Mouse (Mus musculus) bone marrow, adult 2 months (tissue): ENCODE measurements around the gene Exoc4. TPM values are rescaled to one million over a fixed set of nuclear protein-coding genes. Genes with fewer than 3 reads are reported as not detected.

Experiments
- H3K27ac ChIP-seq: fragments of 200-500 bp; 2 replicates; pipeline ENCODE4 v1.5.1; 2012; ENCODE audit warnings: low read depth, mild to moderate bottlenecking, control low read depth, inconsistent platforms, low read length; ENCODE audit not compliant: control insufficient read depth, poor library complexity, insufficient read depth
- H3K4me1 ChIP-seq: fragments of 200-500 bp; 2 replicates; pipeline ENCODE4 v1.6.1; 2011; ENCODE audit warnings: low read length; ENCODE audit not compliant: control insufficient read depth, insufficient read depth
- H3K4me3 ChIP-seq: fragments of 200-500 bp; replicated peaks from 2 replicates; pipeline ENCODE3; 2011; ENCODE audit warnings: mild to moderate bottlenecking, low read depth, low read length, control low read depth; ENCODE audit not compliant: control insufficient read depth
- CTCF ChIP-seq: fragments of 200-500 bp; IDR thresholded peaks from 2 replicates; pipeline ENCODE4 v1.5.1; 2011; ENCODE audit warnings: low read length, control low read depth; ENCODE audit not compliant: control insufficient read depth, insufficient read depth
- POLR2A ChIP-seq: fragments of 200-500 bp; IDR thresholded peaks from 2 replicates; pipeline ENCODE4 v1.6.1; 2011; ENCODE audit warnings: low read depth, mild to moderate bottlenecking, control low read depth, low read length, borderline replicate concordance; ENCODE audit not compliant: control insufficient read depth
- WGBS: fragments of 180-500 bp; shearing (Covaris S2); methylation state at CpG from one replicate; pipeline ENCODE4 v1.1.7; 2018; 5-methylcytosine and 5-hydroxymethylcytosine counted together
- polyA plus RNA-seq: library from polyadenylated mRNA; stranded (reverse); fragments of >200 nt; gene quantifications from 2 replicates; pipeline ENCODE4 v1.2.4, GENCODE M21; 2011; ENCODE audit warnings: low replicate concordance; ENCODE audit not compliant: missing spikeins, insufficient read depth, insufficient read length

Gene Exoc4
- polyA plus RNA-seq, 1 experiment = 13.7 TPM

DNA sequence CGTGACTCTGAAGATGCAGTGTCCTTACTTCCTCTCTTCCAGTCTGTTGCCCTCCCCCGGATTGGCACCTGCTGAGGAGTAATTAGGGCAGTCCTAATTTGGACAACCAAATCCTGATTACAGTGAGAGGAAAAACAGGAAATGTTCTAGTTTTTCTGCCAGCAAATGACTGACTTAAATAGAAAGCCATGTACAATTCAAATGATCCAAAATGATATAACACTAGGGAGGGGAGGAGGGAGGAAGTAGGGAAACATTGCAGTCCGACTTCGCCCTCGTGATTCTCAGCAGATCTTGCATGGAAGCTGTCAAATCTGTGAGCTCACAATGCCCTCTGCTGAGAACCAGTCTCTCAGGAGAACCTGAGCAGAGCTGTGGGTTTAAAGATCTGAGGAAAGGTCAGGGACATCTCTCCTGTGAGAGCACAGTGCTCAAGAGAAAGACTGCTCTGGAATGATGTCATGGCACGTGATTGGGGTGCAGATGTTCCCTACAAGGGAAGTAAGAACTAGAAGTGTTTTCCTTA is 575.0 kb downstream of the Exoc4 start:
- TF ChIP-seq CTCF (no peak), POLR2A (no peak)
- Histone ChIP-seq H3K4me3 (no peak overlapping the region), H3K27ac (no peak overlapping the region), H3K4me1 (no peaks in the 10 kb centered on the region)
- 59% methylated on average over 6 of the region's 6 CpGs for WGBS

DNA sequence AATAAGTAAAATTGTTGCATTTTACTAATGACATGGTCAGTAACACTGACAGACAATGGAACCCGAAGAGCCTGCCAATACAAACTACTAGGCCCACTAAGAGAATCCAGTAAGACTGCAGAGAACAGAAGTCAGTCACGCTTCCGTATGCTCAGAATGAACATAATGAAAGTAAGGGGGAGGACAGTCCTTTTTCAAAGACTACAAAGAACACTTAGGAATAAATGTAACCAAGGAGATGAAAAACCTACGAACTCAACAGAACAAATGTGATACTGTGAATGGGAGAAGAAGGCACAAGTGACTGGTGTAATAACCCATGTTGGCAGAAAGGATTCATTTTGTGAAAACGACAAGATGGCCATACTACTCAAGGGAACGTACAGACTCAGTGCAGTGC is 579.6 kb downstream of the Exoc4 start:
- Histone ChIP-seq H3K4me1 (no peaks in the 10 kb centered on the region), H3K27ac (no peak overlapping the region), H3K4me3 (no peak overlapping the region)
- 88% methylated on average over 6 of the region's 6 CpGs for WGBS
- TF ChIP-seq CTCF (no peak), POLR2A (no peak)

GRCm38 (mm10) chr6:33829261-33829660 is 580.4 kb downstream of the Exoc4 start:
- Histone ChIP-seq H3K4me3 (no peak overlapping the region), H3K4me1 (no peaks in the 10 kb centered on the region), H3K27ac (no peak overlapping the region)
- 86% methylated on average over 4 of the region's 4 CpGs for WGBS
- TF ChIP-seq POLR2A (no peak), CTCF (no peak)

- no peak overlapping the region for H3K4me3 ChIP-seq
- WGBS = 82% methylated on average over 3 of the region's 3 CpGs
- H3K27ac ChIP-seq = no peak overlapping the region
- TF ChIP-seq CTCF = no peak
- no peak for TF ChIP-seq POLR2A
- H3K4me1 ChIP-seq = no peaks in the 10 kb centered on the region
These were observed 582.4 kb downstream of the Exoc4 start for GRCm38 (mm10) chr6:33831276-33831675.

DNA sequence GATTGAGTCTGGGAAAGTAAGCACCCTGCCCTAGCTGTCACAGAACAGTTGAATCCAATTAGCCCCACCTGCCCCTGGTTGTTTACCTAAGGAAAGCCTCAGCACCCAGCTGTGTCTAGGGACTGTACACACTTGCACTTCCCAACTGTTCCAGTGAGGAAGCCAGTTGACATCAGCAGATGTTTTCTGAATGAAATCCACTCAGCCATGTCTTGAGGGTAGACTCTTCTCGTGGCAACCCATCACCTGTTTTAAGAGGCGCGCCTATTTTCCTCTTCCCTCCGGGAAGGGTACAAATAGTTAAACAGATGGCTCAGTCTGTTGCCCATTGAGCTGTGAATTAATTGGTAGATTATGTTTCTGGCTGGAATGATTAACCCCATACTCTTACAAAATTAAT is 584.1 kb downstream of the Exoc4 start:
- Histone ChIP-seq H3K4me1 (no peaks in the 10 kb centered on the region), H3K4me3 (no peak overlapping the region), H3K27ac (no peak overlapping the region)
- TF ChIP-seq POLR2A (no peak), CTCF (no peak)
- 77% methylated on average over 4 of the region's 4 CpGs for WGBS

GRCm38 (mm10) chr6:33836048-33836780 is 587.3 kb downstream of the Exoc4 start:
- H3K27ac ChIP-seq = no peak overlapping the region
- no peaks in the 10 kb centered on the region for H3K4me1 ChIP-seq
- TF ChIP-seq CTCF = no peak
- 74% methylated on average over 3 of the region's 3 CpGs for WGBS
- no peak overlapping the region for H3K4me3 ChIP-seq

DNA sequence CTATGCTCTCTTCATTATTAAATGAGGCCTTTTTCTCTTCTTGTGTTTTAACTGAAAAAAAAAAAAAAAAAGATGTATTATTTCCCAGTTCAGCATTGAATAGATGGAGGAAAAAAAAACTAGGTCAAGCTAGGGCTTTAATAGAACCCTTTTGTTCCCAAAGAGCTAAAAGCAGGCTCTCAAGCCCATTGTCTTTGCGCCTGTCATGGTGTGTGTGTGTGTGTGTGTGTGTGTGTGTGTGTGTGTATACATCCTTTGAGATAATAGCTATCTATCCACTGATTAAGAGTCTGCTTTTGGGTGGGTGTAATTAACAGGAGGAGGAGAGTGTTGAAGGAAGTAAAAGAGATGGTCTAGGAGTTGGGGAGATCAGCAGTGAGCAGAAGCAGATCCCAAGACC is 594.0 kb downstream of the Exoc4 start:
- Histone ChIP-seq H3K4me3 (no peak overlapping the region), H3K27ac (no peak overlapping the region), H3K4me1 (no peaks in the 10 kb centered on the region)
- WGBS = 92% methylated on average over 1 of the region's 1 CpGs
- TF ChIP-seq CTCF = no peak
- TF ChIP-seq POLR2A = no peak

DNA sequence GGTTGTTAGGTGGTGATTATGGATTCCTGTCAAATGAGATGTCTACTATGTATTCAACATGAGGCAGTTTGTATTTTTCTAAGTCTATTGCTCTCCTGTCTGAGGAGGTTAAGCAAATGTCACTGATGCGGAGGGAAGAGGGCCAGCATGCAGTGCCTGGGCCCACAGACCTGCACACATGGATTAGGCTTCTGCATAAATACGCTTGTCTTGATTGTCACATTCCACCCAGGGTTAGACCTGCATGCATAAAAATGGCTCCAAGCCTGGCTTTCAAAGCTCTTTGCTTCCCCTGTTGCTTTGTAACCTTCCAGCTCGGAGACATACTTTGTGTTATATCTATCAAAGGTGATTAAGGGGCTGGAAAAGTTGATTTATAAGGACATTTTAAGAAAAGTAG is 610.2 kb downstream of the Exoc4 start:
- no peaks in the 10 kb centered on the region for H3K4me1 ChIP-seq
- 87% methylated on average over 3 of the region's 3 CpGs for WGBS
- H3K4me3 ChIP-seq = no peak overlapping the region
- H3K27ac ChIP-seq = no peak overlapping the region
- TF ChIP-seq POLR2A (no peak), CTCF (no peak)

GRCm38 (mm10) chr6:33865752-33866151 is 616.9 kb downstream of the Exoc4 start:
- Histone ChIP-seq H3K27ac (no peak overlapping the region), H3K4me1 (no peaks in the 10 kb centered on the region), H3K4me3 (no peak overlapping the region)
- TF ChIP-seq CTCF = no peak
- TF ChIP-seq POLR2A = no peak
- WGBS = 20% methylated on average over 3 of the region's 3 CpGs
